Mouse (Mus musculus) embryonic facial prominence, embryonic 13.5 days (tissue): ENCODE results near the gene Tesk2. TPM values are rescaled to one million over a fixed set of nuclear protein-coding genes. Genes with fewer than 3 reads are reported as not detected.

Source experiments
- polyA plus RNA-seq: library from polyadenylated mRNA; unstranded; fragments of >200 nt; fragmentation: Nextera tagmentation; extraction: Ambion mirVana; gene quantifications from 2 replicates; pipeline ENCODE4 v1.2.1, GENCODE M21; 2015

Gene Tesk2
- polyA plus RNA-seq, 1 experiment from 2014 or later: 9.4 TPM

Other genes with a start within 250 kb of the Tesk2 start
- gene Ipp, start 213.4 kb upstream of the Tesk2 start, polyA plus RNA-seq: 15.3 and 15.7 TPM in 2 replicates
- 20.3 and 24.2 TPM in 2 replicates for gene Tmem69, start 165.0 kb upstream of the Tesk2 start, polyA plus RNA-seq
- gene Gpbp1l1, start 163.3 kb upstream of the Tesk2 start, polyA plus RNA-seq: 37.5 and 40.1 TPM in 2 replicates
- 3.1 and 5.0 TPM in 2 replicates for gene Ccdc17, start 124.3 kb upstream of the Tesk2 start, polyA plus RNA-seq
- 200 and 202 TPM in 2 replicates for gene Nasp, start 93.0 kb upstream of the Tesk2 start, polyA plus RNA-seq
- gene Akr1a1, start 69.3 kb upstream of the Tesk2 start, polyA plus RNA-seq: 763 and 775 TPM in 2 replicates
- 1,178 and 1,215 TPM in 2 replicates for gene Prdx1, start 35.4 kb upstream of the Tesk2 start, polyA plus RNA-seq
- 24.5 and 30.4 TPM in 2 replicates for gene Mmachc, start 12.5 kb upstream of the Tesk2 start, polyA plus RNA-seq
- 24.9 and 27.4 TPM in 2 replicates for gene Ccdc163, start 12.4 kb upstream of the Tesk2 start, polyA plus RNA-seq
- 35.5 and 39.1 TPM in 2 replicates for gene Toe1, start 86.7 kb downstream of the Tesk2 start, polyA plus RNA-seq
- 16.7 and 19.7 TPM in 2 replicates for gene Mutyh, start 86.8 kb downstream of the Tesk2 start, polyA plus RNA-seq
- gene Hpdl, start 100.8 kb downstream of the Tesk2 start, polyA plus RNA-seq: 0.70 and 1.0 TPM in 2 replicates
- gene Zswim5, start 156.4 kb downstream of the Tesk2 start, polyA plus RNA-seq: 0.66 and 0.85 TPM in 2 replicates